Mouse (Mus musculus): ENCODE data around the gene Pfas. TPM values are rescaled to one million over a fixed set of nuclear protein-coding genes. Genes with fewer than 3 reads are reported as not detected.
"Not testable (repeated sequence)": the region's sequence is repeated elsewhere in the genome, so short reads cannot be mapped to it uniquely, and the experiment has no call there.

Gene Pfas
- polyA plus RNA-seq, 1 experiment from 2014 or later, result 45.9 TPM

DNA sequence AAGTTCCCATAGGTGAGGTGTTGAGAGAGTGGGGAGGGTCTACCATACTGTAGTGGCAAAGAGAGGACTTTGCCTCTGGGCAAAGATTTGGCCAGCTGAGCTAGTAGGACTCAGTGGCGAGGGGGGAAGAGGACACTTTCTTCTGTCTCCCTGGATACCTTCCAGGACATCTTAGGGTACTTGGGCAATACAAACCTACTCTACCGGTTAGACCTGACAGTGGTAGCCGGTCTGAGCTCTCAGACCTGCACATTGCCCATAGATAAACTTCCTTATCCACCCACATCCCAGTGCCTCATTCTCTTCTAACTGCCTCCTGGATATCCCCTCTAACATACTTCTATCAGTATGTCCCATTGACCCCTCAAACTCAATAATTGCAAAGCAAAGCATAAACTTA lies 27.3 kb downstream of the Pfas start:
- Histone ChIP-seq H3K4me1 (no peaks in the 10 kb centered on the region), H3K4me2 (no peak overlapping the region), H3K36me3 (peaks cover 2% of the 10 kb centered on the region; the same call in 1 of the 2 replicates), H3K27me3 (no peaks in the 10 kb centered on the region), H3K9ac (no peak overlapping the region), H3K27ac (no peak overlapping the region), H3K9me3 (replicated peaks) (no peaks in the 10 kb centered on the region), H3K4me3 (replicated peaks) (no peak overlapping the region)
- 79% methylated on average over 3 of the region's 3 CpGs for WGBS
- ATAC-seq (replicated peaks; ENCODE audit: low FRiP score), result no peak

DNA sequence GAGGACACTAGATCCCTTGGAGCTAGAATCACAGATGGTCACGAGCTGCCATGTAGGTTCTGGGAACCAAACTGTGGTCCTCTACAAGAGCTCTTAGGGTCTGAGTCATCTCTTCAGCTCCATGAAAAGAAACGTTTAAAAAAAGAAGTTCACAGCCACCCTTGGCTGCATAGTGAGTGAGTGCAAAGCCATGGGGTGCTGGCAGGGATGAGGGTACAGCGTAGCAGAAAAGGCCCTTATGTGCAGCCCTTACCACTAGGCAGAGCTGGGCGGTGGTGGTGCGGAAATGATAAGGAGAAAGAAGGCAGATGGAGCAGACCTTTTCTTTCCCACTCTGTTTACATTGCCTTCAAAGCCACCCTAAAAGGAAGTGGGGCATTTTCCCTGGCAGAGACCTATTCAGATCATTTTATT lies 28.9 kb downstream of the Pfas start:
- no peak overlapping the region for H3K9ac ChIP-seq
- no peak overlapping the region for H3K4me3 ChIP-seq (replicated peaks)
- no peaks in the 10 kb centered on the region for H3K4me1 ChIP-seq
- 58% methylated on average over 5 of the region's 5 CpGs for WGBS
- H3K4me2 ChIP-seq, result no peak overlapping the region
- no peaks in the 10 kb centered on the region for H3K27me3 ChIP-seq
- ATAC-seq (replicated peaks; ENCODE audit: low FRiP score), result no peak
- no peak overlapping the region for H3K27ac ChIP-seq
- no peaks in the 10 kb centered on the region for H3K9me3 ChIP-seq (replicated peaks)
- no peaks in the 10 kb centered on the region for H3K36me3 ChIP-seq

DNA sequence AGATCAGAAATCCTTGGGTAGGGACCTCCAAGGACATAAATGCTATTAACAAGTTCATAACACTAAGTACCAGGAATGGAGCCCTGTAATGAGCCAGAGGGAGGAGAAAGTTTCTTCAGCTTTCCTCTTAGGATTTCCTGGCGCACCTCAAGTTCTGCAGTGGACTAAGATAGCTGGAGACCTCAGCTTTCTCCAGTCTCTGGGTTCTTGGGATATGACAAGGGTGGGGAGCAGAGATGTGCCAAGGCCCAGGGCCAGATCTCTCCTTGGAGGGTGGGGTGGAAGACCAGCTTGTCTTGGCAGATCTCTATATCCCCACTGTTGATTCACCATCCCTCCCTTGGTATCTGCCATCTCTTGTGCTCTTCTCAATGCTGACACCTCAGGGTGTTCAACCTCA lies 32.7 kb downstream of the Pfas start:
- no peak overlapping the region for H3K27ac ChIP-seq
- no peak overlapping the region for H3K4me3 ChIP-seq (replicated peaks)
- no peaks in the 10 kb centered on the region for H3K36me3 ChIP-seq
- no peak overlapping the region for H3K9ac ChIP-seq
- peaks cover 21% of the 10 kb centered on the region for H3K4me1 ChIP-seq
- ATAC-seq (replicated peaks; ENCODE audit: low FRiP score), result no peak
- H3K9me3 ChIP-seq (replicated peaks), result no peaks in the 10 kb centered on the region
- 91% methylated on average over 1 of the region's 1 CpGs for WGBS
- no peaks in the 10 kb centered on the region for H3K27me3 ChIP-seq
- no peak overlapping the region for H3K4me2 ChIP-seq

DNA sequence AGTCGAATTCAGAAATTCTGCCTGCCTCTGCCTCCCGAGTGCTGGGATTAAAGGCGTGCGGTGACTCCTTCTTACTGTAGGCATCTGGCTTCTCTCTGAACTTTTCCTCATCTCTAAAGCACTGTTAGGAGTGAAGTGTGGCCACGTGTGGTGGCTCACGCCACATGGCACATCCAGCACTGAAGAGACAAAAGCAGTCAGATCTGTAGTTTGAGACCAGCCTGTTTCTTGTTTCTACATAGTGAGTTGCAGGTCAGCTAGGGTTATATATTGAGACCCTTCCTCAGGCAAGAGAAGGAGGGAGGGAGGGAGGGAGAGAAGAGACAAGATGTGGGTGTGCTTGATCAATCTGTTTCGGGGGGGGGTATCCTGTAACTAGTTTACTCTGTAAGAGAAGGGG lies 33.2 kb downstream of the Pfas start, which contains the start of gene Rangrf:
Gene Rangrf (minus strand): TSS at position 101 of the 400 bp plus-strand sequence.
- 84% methylated on average over 7 of the region's 7 CpGs for WGBS
- Histone ChIP-seq H3K4me1 (peaks cover 25% of the 10 kb centered on the region), H3K9ac (peak within 1 kb of the TSS; percentile 24; the same call in 1 of the 2 replicates), H3K9me3 (replicated peaks) (no peaks in the 10 kb centered on the region), H3K27me3 (no peaks in the 10 kb centered on the region), H3K27ac (no peak within 1 kb of the TSS), H3K4me2 (peak within 1 kb of the TSS; percentile 78), H3K4me3 (replicated peaks) (peak within 1 kb of the TSS; percentile 53), H3K36me3 (no peaks in the 10 kb centered on the region)
- no peak for ATAC-seq (replicated peaks; ENCODE audit: low FRiP score)

DNA sequence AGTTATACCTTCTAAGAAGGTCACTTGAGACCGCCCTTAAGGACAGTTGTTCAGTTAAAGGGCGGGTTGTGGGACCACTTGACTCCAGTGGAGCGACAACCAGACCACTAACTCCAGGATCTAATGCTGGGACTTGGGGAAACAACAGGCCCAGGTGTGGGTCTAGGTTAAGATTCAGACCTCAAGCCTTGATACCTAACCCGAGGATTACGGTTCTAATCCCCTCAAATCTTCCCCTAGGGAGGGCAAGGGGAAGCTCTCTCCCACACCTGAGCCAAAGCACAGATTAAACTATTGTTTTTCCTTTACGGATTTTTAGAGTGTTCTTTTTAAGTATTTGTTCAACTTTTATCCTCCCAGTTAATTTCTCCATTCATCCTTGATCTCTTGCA lies 34.2 kb downstream of the Pfas start:
- 32% methylated on average over 6 of the region's 6 CpGs for WGBS
- Histone ChIP-seq H3K36me3 (no peaks in the 10 kb centered on the region), H3K4me2 (peak overlapping the region; percentile 78), H3K27ac (no peak overlapping the region), H3K9ac (peak overlapping the region; percentile 24; the same call in 1 of the 2 replicates), H3K4me1 (peaks cover 25% of the 10 kb centered on the region), H3K9me3 (replicated peaks) (no peaks in the 10 kb centered on the region), H3K27me3 (no peaks in the 10 kb centered on the region), H3K4me3 (replicated peaks) (peak overlapping the region; percentile 53)
- no peak for ATAC-seq (replicated peaks; ENCODE audit: low FRiP score)

DNA sequence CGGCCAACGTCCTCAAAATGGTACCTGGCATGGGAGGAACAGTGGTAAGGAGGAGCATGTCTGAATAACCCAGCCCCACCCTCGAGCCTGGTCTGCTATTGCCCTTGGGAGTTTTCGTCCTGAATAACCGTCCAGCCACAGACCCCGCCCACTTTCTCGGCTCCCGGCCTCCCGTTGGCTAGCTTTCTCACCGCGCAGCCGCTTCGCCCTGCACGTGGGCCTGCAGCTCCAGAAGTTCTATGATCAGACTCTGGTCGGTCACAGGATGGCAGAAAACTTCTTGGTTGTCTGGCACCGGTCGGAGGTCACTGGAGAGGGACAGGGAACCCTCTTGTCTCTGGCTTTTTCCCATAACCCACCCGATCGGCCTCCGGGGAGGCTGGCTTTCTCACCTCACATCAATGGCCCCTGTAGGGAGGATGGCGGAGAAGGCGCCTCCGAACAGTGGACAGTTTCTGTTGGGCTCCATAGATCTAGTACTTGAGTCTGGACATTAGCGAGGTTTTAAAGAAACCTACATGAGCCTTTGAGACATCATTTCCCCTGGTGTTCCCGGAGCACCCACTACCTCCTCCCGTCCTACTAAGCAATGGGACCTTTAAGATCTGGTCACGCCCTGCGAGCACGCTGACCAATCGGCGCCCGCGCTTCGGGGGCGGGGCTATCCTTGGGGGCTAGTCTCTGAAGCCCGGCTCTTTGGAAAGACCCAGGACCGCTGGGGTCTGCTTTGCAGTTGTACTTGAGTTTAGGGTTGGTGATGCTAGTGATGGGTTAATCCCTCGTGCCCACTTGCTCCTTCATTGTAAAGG lies 34.8 kb downstream of the Pfas start:
- Histone ChIP-seq H3K9ac (peak overlapping the region; percentile 39), H3K4me3 (replicated peaks) (peak overlapping the region; percentile 53), H3K4me2 (peak overlapping the region; percentile 78), H3K27ac (peak overlapping the region; percentile 41; the same call in 1 of the 2 replicates), H3K4me1 (peaks cover 31% of the 10 kb centered on the region)
- WGBS, result under 1% methylated on average over 38 of the region's 38 CpGs
- not testable (repeated sequence) for H3K36me3 ChIP-seq; H3K9me3 ChIP-seq (replicated peaks); H3K27me3 ChIP-seq
- ATAC-seq (replicated peaks; ENCODE audit: low FRiP score), result peak; percentile 93

DNA sequence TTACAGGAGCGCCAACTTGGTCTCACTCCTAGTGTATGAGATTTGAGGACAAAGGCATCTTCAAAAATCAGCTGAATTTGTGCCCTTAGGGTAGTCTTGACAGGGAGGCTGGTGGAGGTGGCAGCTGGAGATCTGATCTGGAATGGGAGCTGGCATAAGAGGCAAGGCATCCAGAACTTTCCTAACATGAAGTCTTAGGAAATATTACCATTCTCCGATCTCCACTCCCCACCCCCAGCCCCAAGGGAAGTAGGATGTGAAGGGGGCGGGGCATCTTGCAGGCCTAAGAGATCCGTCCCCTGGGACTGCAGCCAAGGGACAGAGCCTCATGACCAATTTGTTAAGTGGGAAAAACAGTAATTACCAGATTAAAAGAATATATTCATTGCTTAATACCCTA lies 38.0 kb downstream of the Pfas start:
- H3K9ac ChIP-seq, result no peak overlapping the region
- H3K27me3 ChIP-seq, result 0 out of 2 replicates have a peak, but pooled peaks cover 2% of the 10 kb centered on the region
- H3K4me2 ChIP-seq, result no peak overlapping the region
- H3K4me1 ChIP-seq, result peaks cover 45% of the 10 kb centered on the region
- WGBS, result 73% methylated on average over 4 of the region's 4 CpGs
- no peak overlapping the region for H3K27ac ChIP-seq
- H3K9me3 ChIP-seq (replicated peaks), result no peaks in the 10 kb centered on the region
- H3K36me3 ChIP-seq, result no peaks in the 10 kb centered on the region
- ATAC-seq (replicated peaks; ENCODE audit: low FRiP score), result no peak
- no peak overlapping the region for H3K4me3 ChIP-seq (replicated peaks)

DNA sequence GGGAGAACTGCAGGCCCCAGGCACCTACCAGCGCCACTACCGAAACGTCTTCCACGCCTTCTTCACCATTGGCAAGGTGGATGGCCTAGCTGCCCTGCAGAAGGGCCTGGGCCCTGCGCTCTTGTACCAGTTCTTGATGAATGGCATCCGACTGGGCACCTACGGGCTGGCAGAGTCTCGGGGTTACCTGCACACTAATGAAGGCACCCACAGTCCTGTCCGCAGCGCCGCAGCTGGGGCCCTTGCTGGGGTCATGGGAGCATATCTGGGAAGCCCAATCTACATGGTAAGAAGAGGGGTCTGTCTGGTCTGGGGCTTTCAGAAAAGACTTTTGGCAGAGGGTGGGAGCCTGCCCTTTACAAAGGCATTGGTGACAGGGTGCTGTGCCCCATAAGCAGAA lies 39.5 kb downstream of the Pfas start:
- 0 out of 2 replicates have a peak overlapping the region, but pooled peaks have one; percentile 64 for H3K4me3 ChIP-seq (replicated peaks)
- no peak overlapping the region for H3K27ac ChIP-seq
- 81% methylated on average over 11 of the region's 11 CpGs for WGBS
- H3K9ac ChIP-seq, result no peak overlapping the region
- peaks cover 39% of the 10 kb centered on the region for H3K4me1 ChIP-seq
- 0 out of 2 replicates have a peak, but pooled peaks cover 2% of the 10 kb centered on the region for H3K27me3 ChIP-seq
- no peaks in the 10 kb centered on the region for H3K36me3 ChIP-seq
- H3K9me3 ChIP-seq (replicated peaks), result no peaks in the 10 kb centered on the region
- ATAC-seq (replicated peaks; ENCODE audit: low FRiP score), result no peak
- H3K4me2 ChIP-seq, result peak overlapping the region; percentile 91

DNA sequence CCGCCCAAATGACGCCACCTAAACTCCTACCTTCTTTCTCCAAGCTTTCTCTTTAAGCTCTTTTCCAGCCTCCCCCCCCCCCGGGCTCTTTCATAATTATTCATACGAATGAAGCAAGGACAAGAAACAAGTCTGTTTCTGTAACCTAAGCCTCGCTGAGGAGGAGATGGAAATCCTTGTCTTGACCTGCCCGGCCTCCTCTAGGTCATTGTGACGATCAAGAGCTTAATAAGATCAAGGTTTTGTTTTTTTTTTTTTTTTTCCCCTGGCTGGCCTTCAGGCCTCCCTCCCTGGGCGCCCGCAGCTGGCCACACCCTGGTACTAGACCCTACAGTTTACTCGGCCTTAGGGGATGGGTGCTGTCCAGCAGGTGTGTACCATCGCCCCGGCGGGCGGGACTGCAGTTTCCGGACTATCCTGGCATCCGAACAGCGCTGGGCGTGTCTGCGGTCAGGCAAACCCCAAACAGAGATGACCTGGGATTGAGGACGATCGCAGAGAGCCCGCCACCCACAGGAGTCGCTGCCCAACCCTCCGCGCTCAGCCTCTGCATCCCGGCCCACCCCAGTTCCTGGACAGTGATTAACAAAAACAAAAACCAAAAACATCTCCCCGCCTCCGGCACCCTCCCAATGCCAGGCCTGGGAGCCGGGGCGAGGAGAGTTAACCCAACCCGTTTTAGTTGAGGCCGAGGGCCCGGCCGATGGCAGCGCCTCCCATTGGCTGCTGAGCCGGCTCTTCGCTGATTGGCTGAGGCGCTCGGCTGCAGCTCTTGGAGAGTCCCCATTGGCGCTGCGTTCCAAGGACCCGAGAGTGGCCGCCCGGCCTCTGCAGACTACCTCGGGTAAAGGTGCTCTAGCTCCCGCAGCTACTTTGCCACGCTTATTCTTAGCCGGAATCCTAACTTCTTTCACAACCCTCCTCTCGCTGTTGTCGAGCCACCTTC lies 40.6 kb downstream of the Pfas start, which contains the start of gene Slc25a35:
Gene Slc25a35 (plus strand): TSS at position 795 of the 946 bp plus-strand sequence.
- WGBS, result under 1% methylated on average over 50 of the region's 50 CpGs
- no peaks in the 10 kb centered on the region for H3K9me3 ChIP-seq (replicated peaks)
- H3K4me3 ChIP-seq (replicated peaks), result peak within 1 kb of the TSS; percentile 64
- no peaks in the 10 kb centered on the region for H3K36me3 ChIP-seq
- H3K4me1 ChIP-seq, result peaks cover 34% of the 10 kb centered on the region
- H3K9ac ChIP-seq, result peak within 1 kb of the TSS; percentile 44
- peak within 1 kb of the TSS; percentile 7 for H3K27ac ChIP-seq
- ATAC-seq (replicated peaks; ENCODE audit: low FRiP score), result peak; percentile 98
- 0 out of 2 replicates have a peak, but pooled peaks cover 2% of the 10 kb centered on the region for H3K27me3 ChIP-seq
- H3K4me2 ChIP-seq, result peak within 1 kb of the TSS; percentile 91

DNA sequence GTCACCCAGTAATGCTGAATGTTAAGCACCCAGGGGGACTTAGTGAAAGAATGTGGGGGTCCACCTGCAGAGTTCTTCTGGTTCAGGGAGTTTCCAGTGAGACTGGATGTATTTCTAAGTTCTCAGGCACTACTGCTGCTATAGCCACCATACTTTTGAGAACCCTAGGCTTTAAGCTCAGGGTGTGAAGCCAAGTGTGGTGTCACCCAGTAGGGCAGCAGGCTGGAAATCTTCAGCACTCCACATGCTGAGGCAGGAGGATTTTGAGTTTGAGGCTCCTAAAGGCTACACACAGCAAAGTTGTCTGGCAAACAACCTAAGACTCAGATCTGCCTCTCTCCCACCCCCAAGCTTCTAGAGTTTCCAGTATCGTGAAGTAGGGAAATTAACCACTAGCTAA lies 41.7 kb downstream of the Pfas start:
- no peak for ATAC-seq (replicated peaks; ENCODE audit: low FRiP score)
- Histone ChIP-seq H3K27ac (no peak overlapping the region), H3K4me2 (peak overlapping the region; percentile 91; the same call in 1 of the 2 replicates), H3K36me3 (no peaks in the 10 kb centered on the region), H3K4me3 (replicated peaks) (no peak overlapping the region), H3K27me3 (0 out of 2 replicates have a peak, but pooled peaks cover 2% of the 10 kb centered on the region), H3K4me1 (peaks cover 33% of the 10 kb centered on the region), H3K9ac (no peak overlapping the region), H3K9me3 (replicated peaks) (no peaks in the 10 kb centered on the region)
- 26% methylated on average over 1 of the region's 1 CpGs for WGBS

DNA sequence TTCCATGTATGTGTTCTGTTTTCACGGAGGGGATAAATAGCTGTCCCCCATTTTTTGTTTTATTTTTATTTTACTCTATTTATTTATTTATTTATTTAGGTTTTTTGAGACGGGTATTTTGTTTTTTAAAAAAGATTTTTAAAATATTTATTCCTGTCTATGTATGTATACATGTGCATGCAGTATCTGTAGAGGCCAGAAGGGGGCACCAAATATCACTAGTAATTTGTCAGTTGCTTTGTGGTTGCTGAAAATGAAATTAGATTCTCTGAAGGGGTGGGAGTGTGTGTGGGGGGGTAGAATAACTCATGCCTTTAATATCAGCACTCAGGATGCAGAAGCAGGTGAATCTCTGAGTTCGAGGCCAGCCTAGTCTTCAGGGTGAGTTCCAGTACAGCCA lies 42.4 kb downstream of the Pfas start:
- no peak for ATAC-seq (replicated peaks; ENCODE audit: low FRiP score)
- 36% methylated on average over 3 of the region's 3 CpGs for WGBS
- 0 out of 2 replicates have a peak, but pooled peaks cover 2% of the 10 kb centered on the region for H3K27me3 ChIP-seq

More for the DNA sequence above, 42.4 kb downstream of the Pfas start:
- no peak overlapping the region for H3K4me3 ChIP-seq (replicated peaks)
- no peaks in the 10 kb centered on the region for H3K9me3 ChIP-seq (replicated peaks)
- no peak overlapping the region for H3K4me2 ChIP-seq
- peaks cover 33% of the 10 kb centered on the region for H3K4me1 ChIP-seq
- H3K36me3 ChIP-seq, result no peaks in the 10 kb centered on the region
- no peak overlapping the region for H3K9ac ChIP-seq
- H3K27ac ChIP-seq, result no peak overlapping the region

All from kidney, embryonic 15.5 days (tissue).